Mouse (Mus musculus): ENCODE measurements at regions not wholly inside any gene's neighbourhood (a gene's known extent, or its start where the extent isn't known, plus 50 kb on each side); places are given as distances from the start of the nearest gene placed in this dataset.
A peak's percentile ranks its signal among the peaks of the same experiment; 100 is the strongest.

DNA sequence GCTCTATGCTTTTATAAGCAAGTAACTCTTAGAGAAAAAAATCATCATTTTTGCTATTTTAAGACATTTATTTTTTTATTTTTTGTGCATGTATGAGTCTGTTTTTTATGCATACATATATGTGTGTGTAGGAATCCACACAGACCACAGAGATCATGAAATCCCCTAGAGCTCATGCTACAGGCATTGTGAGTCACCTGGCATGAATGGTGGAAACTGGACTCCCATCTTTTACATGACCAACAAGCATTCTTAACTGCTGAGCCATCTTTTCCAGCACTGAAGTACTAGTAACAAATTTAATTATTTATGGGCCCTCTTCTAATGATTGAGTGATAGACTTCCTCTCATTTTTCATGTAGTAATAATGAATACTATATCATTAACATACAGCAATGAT lies 2531.8 kb upstream of the Gm6569 start:
- ATAC-seq, result no peak
- H3K27me3 ChIP-seq (replicated peaks; ENCODE audit: control insufficient read depth, insufficient read depth, low read length), result no peaks in the 10 kb centered on the region
- H3K9ac ChIP-seq (ENCODE audit: low read depth, low read length), result no peak overlapping the region
- no peaks in the 10 kb centered on the region for H3K4me1 ChIP-seq (ENCODE audit: control insufficient read depth, insufficient read depth, low read depth, low read length)
- H3K36me3 ChIP-seq (ENCODE audit: control insufficient read depth, insufficient read depth, low read length), result no peaks in the 10 kb centered on the region
- no peak overlapping the region for H3K27ac ChIP-seq (ENCODE audit: low read depth, low read length)
- H3K4me3 ChIP-seq (ENCODE audit: low read length), result no peak overlapping the region
- no peaks in the 10 kb centered on the region for H3K9me3 ChIP-seq (ENCODE audit: control insufficient read depth, low read length)
- H3K4me2 ChIP-seq (ENCODE audit: low read length), result no peak overlapping the region

DNA sequence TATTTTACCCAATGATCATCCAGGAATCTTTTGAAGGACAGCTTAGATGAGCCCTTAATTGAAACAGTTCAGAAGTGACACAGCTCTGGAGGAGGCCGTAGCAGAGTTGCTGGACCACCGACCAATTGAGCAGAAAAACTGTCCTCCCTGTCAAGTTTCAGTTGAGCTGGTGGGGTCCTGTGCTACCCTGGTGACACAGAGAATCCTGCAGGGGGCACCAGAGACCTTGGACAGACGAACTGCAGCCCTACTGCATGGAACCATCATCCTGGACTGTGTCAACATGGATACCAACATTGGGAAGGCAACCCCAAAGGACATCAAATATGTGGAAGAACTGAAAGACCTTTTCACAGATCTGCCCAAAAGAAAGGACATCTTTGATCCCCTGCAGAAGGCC lies 2524.1 kb upstream of the Gm6569 start:
- 71% methylated on average over 3 of the region's 3 CpGs for WGBS
- Histone ChIP-seq H3K36me3 (ENCODE audit: control insufficient read depth, insufficient read depth, low read length) (no peaks in the 10 kb centered on the region), H3K9ac (ENCODE audit: low read depth, low read length) (no peak overlapping the region), H3K4me2 (ENCODE audit: low read length) (no peak overlapping the region), H3K9me3 (ENCODE audit: control insufficient read depth, low read length) (no peaks in the 10 kb centered on the region), H3K27me3 (replicated peaks; ENCODE audit: control insufficient read depth, insufficient read depth, low read length) (no peaks in the 10 kb centered on the region), H3K4me1 (ENCODE audit: control insufficient read depth, insufficient read depth, low read depth, low read length) (no peaks in the 10 kb centered on the region), H3K27ac (ENCODE audit: low read depth, low read length) (no peak overlapping the region), H3K4me3 (ENCODE audit: low read length) (no peak overlapping the region)
- ATAC-seq, result no peak

DNA sequence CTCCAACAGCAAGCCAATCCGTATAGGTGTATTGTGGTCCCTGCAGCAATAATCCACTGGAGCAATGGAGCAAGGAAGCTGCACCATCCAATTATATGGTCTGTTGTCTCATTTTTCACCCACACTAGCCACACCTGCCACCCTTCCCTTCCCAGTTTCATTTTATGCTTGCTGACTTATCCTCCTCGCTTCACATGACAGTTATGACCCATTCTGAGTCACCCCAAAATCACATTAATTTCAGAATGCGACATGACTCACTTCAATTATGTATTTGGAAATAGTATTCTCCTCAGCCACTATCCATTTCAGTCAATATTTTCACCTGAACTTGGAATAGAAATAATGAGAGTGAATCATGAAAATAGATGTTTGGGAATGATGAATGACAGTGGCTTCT lies 2507.8 kb upstream of the Gm6569 start:
- Histone ChIP-seq H3K4me2 (ENCODE audit: low read length) (no peak overlapping the region), H3K4me1 (ENCODE audit: control insufficient read depth, insufficient read depth, low read depth, low read length) (no peaks in the 10 kb centered on the region), H3K9ac (ENCODE audit: low read depth, low read length) (no peak overlapping the region), H3K27me3 (replicated peaks; ENCODE audit: control insufficient read depth, insufficient read depth, low read length) (no peaks in the 10 kb centered on the region), H3K9me3 (ENCODE audit: control insufficient read depth, low read length) (no peaks in the 10 kb centered on the region), H3K36me3 (ENCODE audit: control insufficient read depth, insufficient read depth, low read length) (no peaks in the 10 kb centered on the region), H3K4me3 (ENCODE audit: low read length) (no peak overlapping the region), H3K27ac (ENCODE audit: low read depth, low read length) (no peak overlapping the region)
- 57% methylated on average over 3 of the region's 3 CpGs for WGBS
- ATAC-seq, result no peak

DNA sequence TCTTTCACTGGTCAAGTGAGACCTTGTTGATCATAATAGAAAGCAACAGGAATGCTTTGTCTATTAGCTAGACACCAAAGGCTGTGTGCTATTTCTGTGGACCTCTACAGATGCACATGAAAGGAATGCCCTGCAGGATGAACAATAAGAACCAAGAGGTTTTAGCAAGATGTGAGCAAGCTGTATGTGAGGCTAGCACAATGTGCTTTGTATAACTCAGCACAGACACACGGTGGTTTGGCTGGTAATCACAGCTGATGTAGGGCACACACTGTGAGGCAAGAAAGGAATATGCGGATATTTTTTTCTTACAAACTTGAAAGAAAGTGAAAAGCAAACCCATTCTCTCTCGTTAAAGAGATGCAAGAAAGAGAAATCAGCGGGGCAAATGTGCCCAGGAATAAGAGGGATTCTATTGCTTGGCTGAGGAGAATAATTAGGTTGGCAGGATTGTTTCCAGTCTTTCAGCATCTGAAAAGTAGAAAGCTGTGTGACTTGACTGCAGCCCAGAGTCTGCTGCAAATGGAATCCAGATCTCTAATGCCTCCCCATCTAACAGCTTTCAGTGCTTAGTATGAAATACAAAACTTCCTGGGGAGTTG lies 2476.1 kb upstream of the Gm6569 start:
- ATAC-seq, result no peak
- 17% methylated on average over 4 of the region's 4 CpGs for WGBS

DNA sequence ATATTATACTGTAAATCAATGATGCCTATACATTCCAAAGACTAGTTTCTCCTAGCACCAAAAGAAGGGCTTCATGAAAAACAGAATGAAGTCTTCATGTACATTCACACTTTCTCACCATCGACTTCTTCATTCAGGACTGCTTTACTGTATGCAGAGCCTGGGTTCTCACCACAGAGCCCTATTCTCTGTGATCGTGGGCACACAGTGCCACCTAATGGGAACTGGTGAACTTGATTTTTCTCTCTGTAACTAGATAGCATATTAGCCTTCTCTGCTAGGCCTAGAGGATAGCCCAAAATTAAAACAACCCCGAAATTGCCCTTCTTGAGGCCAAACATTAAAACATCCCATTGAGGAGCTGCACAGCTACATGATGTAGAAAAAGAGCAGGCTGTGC lies 2458.6 kb upstream of the Gm6569 start:
- no peaks in the 10 kb centered on the region for H3K27me3 ChIP-seq (replicated peaks; ENCODE audit: control insufficient read depth, insufficient read depth, low read length)
- WGBS, result 27% methylated on average over 3 of the region's 3 CpGs

More for the DNA sequence above, 2476.1 kb upstream of the Gm6569 start:
- Histone ChIP-seq H3K9me3 (ENCODE audit: control insufficient read depth, low read length) (no peaks in the 10 kb centered on the region), H3K4me3 (ENCODE audit: low read length) (no peak overlapping the region), H3K36me3 (ENCODE audit: control insufficient read depth, insufficient read depth, low read length) (no peaks in the 10 kb centered on the region), H3K4me1 (ENCODE audit: control insufficient read depth, insufficient read depth, low read depth, low read length) (no peaks in the 10 kb centered on the region; the same call in 1 of the 2 replicates), H3K27ac (ENCODE audit: low read depth, low read length) (no peak overlapping the region), H3K4me2 (ENCODE audit: low read length) (no peak overlapping the region), H3K9ac (ENCODE audit: low read depth, low read length) (no peak overlapping the region), H3K27me3 (replicated peaks; ENCODE audit: control insufficient read depth, insufficient read depth, low read length) (no peaks in the 10 kb centered on the region)

More for the DNA sequence above, 2458.6 kb upstream of the Gm6569 start:
- H3K4me1 ChIP-seq (ENCODE audit: control insufficient read depth, insufficient read depth, low read depth, low read length), result no peaks in the 10 kb centered on the region
- no peak overlapping the region for H3K4me3 ChIP-seq (ENCODE audit: low read length)
- H3K27ac ChIP-seq (ENCODE audit: low read depth, low read length), result no peak overlapping the region
- no peaks in the 10 kb centered on the region for H3K9me3 ChIP-seq (ENCODE audit: control insufficient read depth, low read length)
- no peak overlapping the region for H3K4me2 ChIP-seq (ENCODE audit: low read length)
- ATAC-seq, result peak; percentile 88
- no peak overlapping the region for H3K9ac ChIP-seq (ENCODE audit: low read depth, low read length)
- H3K36me3 ChIP-seq (ENCODE audit: control insufficient read depth, insufficient read depth, low read length), result no peaks in the 10 kb centered on the region
